Mouse (Mus musculus) NIH3T3 (cell line): ENCODE data around the gene Stat3.

Source experiments
- DNase-seq: peaks from one replicate; pipeline ENCODE4 v3.0.0-alpha.2; 2012; ENCODE audit warnings: low read depth

Stat3 gene

GRCm38 (mm10) chr11:100924386-100924919 lies 14.9 kb downstream of the Stat3 start:
- DNase-seq, result no peak

- peak; percentile 31 for DNase-seq
These were observed 18.3 kb downstream of the Stat3 start for GRCm38 (mm10) chr11:100920887-100921624.

GRCm38 (mm10) chr11:100918007-100918406 lies 21.3 kb downstream of the Stat3 start:
- no peak for DNase-seq

GRCm38 (mm10) chr11:100916432-100916971 lies 22.8 kb downstream of the Stat3 start:
- no peak for DNase-seq

GRCm38 (mm10) chr11:100915063-100915462 lies 24.3 kb downstream of the Stat3 start:
- DNase-seq, result no peak

GRCm38 (mm10) chr11:100914415-100914814 lies 24.9 kb downstream of the Stat3 start:
- DNase-seq, result no peak

GRCm38 (mm10) chr11:100912401-100913155 lies 26.8 kb downstream of the Stat3 start:
- DNase-seq, result peak; percentile 23

- DNase-seq, result no peak
These were observed 30.8 kb downstream of the Stat3 start for GRCm38 (mm10) chr11:100908567-100908966.

GRCm38 (mm10) chr11:100908112-100908511 lies 31.2 kb downstream of the Stat3 start:
- no peak for DNase-seq

- DNase-seq, result no peak
These were observed 32.5 kb downstream of the Stat3 start for GRCm38 (mm10) chr11:100906885-100907284.

GRCm38 (mm10) chr11:100905929-100906328 lies 33.4 kb downstream of the Stat3 start:
- DNase-seq, result no peak

- DNase-seq, result no peak
These were observed 34.6 kb downstream of the Stat3 start for GRCm38 (mm10) chr11:100904580-100905351.

GRCm38 (mm10) chr11:100898441-100899199 lies 40.7 kb downstream of the Stat3 start:
- no peak for DNase-seq

- DNase-seq, result no peak
These were observed 41.8 kb downstream of the Stat3 start for GRCm38 (mm10) chr11:100897294-100898231.

- DNase-seq, result no peak
These were observed 43.3 kb downstream of the Stat3 start for GRCm38 (mm10) chr11:100896078-100896477.

- DNase-seq, result no peak
These were observed 45.0 kb downstream of the Stat3 start for GRCm38 (mm10) chr11:100894146-100894918.

GRCm38 (mm10) chr11:100893482-100893881 lies 45.9 kb downstream of the Stat3 start:
- peak; percentile 96 for DNase-seq

GRCm38 (mm10) chr11:100892435-100892834 lies 46.9 kb downstream of the Stat3 start:
- DNase-seq, result no peak
